Mouse (Mus musculus) heart, postnatal 36 days (tissue): ENCODE measurements at regions not wholly inside any gene's neighbourhood (a gene's known extent, or its start where the extent isn't known, plus 50 kb on each side); places are given as distances from the start of the nearest gene placed in this dataset.
"Not testable (repeated sequence)": the region's sequence is repeated elsewhere in the genome, so short reads cannot be mapped to it uniquely, and the experiment has no call there.

ENCODE experiments used
- DNase-seq, 2 experiments: peaks; one replicate each; pipeline ENCODE4 v3.0.0; 2021 to 2022
- intact Hi-C: fragments of 180-260 bp; cut with DNase I; formaldehyde crosslinking; loops from one replicate; pipeline ENCODE4 v1.15.1; 2025

GRCm38 (mm10) chr2:171618333-171618732, 424.9 kb downstream of the Cbln4 start:
- intact Hi-C loops = no loop called here
- no peak for DNase-seq

- intact Hi-C loops = no loop called here
Observed at GRCm38 (mm10) chr2:171615462-171615861, 427.8 kb downstream of the Cbln4 start.

DNA sequence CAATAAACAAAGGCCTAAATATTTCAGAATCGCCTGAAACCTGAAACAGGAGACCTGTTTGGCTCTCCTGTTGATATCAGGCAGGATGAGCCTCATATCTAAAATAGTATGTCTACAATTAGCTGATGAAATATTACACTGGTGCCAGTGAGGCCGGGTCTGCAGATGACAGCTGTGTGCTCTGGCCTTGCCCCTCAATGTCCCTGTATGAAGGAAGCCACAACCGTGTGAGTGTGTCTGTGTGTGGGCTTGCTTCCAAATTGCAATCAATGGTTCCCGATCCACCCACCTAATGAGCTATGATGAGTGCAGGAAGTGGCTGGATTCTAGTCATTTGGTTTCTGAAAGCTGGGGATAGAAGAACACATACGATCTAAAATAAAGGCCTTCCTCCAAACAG, 438.2 kb downstream of the Cbln4 start:
- intact Hi-C loops = no loop called here
- no peak for DNase-seq

More at GRCm38 (mm10) chr2:171615462-171615861, 427.8 kb downstream of the Cbln4 start:
- no peak for DNase-seq

DNA sequence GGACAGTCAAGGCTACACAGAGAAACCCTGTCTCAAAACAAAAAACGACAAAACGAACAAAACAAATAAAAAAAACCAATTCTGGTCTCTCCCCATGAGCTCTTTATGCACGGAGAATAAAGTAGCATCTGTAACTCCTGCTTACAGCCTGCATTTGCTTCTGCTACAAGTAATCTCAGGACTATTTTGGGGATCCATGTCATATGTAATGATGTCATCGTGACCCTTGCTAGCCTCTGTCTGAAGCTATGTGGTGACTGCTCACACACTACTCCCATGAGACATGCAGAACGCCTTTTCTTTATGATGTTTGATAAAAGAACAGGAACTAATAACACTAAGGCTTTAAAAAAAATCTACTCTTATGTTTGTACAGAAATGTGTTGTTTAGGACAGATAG, 448.0 kb downstream of the Cbln4 start:
- intact Hi-C loops = no loop called here

DNA sequence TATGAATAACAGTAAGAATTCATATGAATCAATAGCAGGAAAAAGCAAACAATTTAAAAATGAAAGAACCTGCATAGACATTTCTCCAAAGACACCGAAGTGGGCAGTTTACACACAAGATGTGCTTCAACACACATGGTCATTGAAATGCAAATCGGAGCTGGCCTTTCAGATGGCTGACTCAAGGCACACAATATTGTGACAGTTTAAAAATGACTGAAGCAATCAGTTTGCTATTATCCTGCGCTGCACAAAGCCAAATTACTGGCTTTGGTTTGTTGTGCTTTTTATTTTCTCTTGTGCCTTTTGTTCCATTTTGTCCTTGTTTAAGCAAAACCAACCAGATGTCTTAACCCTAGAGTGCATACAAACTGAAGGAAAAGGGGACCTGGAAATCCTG, 449.4 kb downstream of the Cbln4 start:
- DNase-seq = no peak
- intact Hi-C loops = no loop called here

More for the DNA sequence above, 448.0 kb downstream of the Cbln4 start:
- no peak for DNase-seq

DNA sequence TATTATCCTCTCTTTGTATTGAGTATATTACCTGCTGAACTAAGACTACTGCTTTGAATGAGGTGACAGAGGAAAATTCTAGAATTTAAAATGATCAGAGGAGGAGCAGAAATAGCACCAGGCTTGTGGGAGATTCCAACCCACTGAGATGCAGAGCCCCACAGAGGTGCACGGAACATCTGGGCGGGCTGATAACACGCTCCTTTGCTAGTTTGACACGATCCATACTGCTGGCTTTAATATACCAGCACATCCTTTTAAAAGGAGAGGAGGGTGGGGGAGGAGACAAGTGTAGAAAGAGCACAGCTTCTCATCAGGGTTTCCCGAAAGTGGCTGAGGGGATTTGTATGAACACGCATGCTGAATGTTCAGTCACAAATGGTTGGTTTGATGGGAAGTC, 451.0 kb downstream of the Cbln4 start:
- DNase-seq = no peak
- intact Hi-C loops = no loop called here

DNA sequence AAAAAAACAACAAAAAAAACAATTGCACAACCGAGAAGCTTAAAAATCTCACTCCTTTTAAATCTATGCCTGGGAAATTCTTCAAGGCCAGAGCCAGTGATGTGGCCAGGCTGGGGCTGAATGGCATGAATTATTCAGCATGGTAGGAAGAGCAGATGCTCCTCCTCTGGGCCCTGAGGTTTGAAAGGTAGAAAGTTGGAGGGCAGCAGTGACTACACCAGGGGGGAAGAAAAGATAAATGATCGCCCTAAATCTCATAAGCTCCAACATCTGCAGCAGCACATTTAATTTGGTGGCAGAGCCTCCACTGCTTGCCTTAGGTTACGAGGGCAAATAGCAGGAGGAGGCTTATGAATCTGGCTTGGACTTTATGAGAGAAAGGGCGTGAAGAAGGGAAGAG, 455.1 kb downstream of the Cbln4 start:
- intact Hi-C loops = no loop called here

GRCm38 (mm10) chr2:171587635-171588034, 455.6 kb downstream of the Cbln4 start:
- peak in 1 of 2 experiments; percentile 16 for DNase-seq
- intact Hi-C loops = no loop called here

More for the DNA sequence above, 455.1 kb downstream of the Cbln4 start:
- no peak for DNase-seq

- no peak for DNase-seq
- intact Hi-C loops = no loop called here
Observed at GRCm38 (mm10) chr2:171586853-171587220, 456.4 kb downstream of the Cbln4 start.

GRCm38 (mm10) chr2:171586217-171586852, 456.9 kb downstream of the Cbln4 start:
- no peak for DNase-seq
- intact Hi-C loops = no loop called here

DNA sequence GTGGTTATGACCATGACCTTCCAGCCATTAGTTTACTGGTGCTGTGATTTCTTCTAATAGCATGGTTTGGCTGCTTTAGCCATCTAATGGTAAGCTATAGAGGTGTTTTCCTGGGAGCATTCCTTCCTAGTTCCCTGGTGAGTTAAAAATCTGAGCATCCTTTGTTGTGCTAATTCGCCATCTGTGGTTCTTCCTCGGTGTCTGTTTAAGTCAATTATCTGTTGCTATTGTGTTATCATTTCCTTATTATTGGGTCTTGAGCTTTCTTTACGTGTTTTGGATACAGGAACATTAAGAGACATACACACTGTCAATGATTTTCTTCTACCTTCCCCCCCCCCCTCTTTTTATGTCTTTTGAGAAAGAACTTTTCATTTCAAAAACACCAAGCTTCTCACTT, 468.9 kb downstream of the Cbln4 start:
- DNase-seq = no peak
- intact Hi-C loops = no loop called here

- intact Hi-C loops = no loop called here
- DNase-seq = no peak
Observed at GRCm38 (mm10) chr2:171562656-171563055, 480.6 kb downstream of the Cbln4 start.

DNA sequence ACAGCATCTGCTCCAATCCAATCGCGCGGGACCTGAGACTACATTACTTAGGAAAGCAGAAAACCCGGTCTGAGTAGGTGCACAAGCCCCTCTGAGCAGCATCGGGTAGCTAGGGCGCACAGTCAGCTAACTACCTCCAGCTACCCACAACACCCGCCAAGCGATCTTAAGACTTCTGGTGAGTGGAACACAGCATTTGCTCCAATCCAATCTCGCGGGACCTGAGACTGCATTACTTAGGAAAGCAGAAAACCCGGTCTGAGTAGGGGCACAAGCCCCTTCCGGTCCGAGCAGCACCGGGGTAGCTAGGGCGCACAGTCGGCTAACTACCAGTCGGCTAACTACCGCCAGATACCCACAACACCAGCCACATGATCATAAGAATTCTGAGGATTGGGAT, 500.5 kb downstream of the Cbln4 start:
- DNase-seq, intact Hi-C loops: not testable (repeated sequence)

DNA sequence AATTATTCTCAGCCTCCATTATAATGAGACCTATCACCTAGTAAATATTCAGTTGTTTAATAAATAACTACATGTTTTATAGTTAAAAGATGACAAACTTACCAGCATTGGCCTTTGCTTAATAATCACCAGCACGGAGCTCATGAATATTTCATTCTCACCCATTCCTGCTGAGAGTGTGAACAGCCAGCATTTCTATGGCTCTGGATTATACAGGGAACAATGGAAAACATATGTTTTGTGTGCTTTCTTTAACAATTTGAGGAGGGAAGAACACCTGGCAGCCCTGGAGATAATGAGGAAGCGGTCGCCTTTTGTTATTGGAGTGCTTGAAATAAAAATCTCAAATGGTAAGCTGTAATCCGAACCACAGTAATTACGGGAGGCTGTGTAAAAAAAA, 528.4 kb downstream of the Cbln4 start:
- no peak for DNase-seq
- intact Hi-C loops = no loop called here

DNA sequence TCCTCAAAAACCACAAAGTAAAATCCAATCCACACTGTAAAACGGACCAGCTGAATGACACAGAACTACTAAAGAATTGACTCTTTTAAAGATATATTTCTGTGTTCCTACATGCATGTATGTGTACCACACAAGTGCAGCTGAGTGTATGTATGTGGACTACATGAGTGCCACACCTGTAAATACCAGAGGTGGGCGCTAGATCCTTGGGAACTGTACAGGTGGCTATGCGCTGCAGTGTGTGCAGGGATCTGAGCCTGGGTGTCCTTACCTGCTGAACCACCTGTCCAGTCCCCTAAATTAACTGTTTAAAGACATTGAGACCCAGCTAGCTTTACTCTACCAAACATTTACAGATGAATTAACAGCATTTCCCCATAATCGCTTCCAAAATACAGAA, 546.6 kb downstream of the Cbln4 start:
- intact Hi-C loops = no loop called here
- no peak for DNase-seq

DNA sequence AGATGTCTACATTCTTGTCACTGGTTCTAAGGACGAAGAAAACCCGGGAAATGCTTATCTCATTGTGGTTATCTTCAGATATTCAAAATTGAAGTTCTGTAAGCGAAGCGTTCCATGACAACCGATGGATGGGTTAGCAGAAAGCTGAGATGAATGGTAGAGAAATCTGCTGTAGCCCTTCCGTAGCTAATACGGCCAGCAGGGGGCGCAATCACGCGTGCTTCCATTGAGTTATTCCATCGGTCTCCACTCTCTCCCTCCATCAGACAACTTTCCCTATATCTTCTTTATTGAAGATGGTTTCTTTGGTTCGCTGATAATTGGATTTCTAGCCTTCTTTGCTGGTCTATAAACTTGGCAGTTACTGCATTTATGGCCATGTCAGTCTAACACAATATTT, 549.5 kb downstream of the Cbln4 start:
- intact Hi-C loops = loop anchor here (2.0 kb wide), 1 partner anchor 713 kb away; no protein-coding TSS in a partner anchor
- peak in 1 of 2 experiments; percentile 51 for DNase-seq

DNA sequence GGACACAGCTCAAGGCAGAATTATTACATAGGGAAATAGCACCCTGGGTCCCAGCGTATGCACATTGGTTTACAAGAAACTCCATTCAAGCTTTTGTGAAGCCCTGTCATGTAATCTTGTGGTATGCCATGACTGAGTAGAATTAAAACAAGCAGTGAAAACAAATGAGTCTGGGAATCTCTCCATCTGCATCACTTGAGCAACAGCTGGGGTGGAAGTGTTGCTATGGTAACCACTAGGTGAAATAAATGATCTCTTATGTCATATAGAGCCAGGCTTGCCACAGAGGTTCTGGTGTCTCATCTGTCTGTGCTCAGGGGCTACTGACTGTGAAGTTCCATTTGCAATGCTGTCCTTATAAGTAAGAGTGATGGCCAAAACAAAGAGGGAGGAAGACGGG, 556.0 kb downstream of the Cbln4 start:
- no peak for DNase-seq
- intact Hi-C loops = no loop called here

DNA sequence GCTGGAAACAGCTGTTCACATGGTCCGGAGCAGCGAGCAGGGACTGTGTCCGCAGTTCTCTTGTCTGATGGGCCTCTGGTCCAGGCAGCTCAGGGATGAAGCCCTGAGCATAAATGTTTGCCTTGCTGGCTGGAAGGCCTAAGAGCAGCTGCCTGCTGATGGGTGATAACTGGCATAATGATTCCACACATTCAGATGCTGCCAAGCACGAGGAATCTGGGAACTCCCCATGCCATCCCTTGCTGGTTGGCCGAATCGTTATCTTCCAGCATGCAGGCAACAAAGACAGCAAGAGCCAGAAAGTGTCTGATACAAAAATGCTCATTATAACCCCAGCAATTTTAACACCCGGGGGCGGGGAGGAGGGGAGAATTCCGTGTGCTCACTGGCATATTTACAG, 590.0 kb downstream of the Cbln4 start:
- intact Hi-C loops = no loop called here
- DNase-seq = no peak

DNA sequence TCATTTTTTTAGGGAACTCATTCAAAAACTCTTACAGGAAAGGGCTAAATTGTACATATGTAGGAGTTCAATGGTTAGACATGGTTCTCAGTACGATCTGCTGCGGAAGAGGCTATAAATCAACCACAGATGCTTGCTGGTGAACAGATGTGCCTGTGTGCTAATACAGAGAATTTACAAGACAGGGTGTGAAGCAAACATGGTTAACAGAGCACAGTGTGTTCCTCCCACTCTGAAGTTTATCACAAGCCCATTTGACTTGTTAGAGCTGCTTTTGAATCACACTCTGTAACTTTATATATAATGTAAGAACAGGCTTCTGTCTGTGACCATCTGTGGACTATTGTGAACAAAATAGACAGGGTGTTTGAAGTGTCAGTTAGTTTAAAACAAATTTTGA, 637.2 kb downstream of the Cbln4 start:
- intact Hi-C loops = no loop called here
- no peak for DNase-seq

- intact Hi-C loops = no loop called here
Observed at GRCm38 (mm10) chr2:171388936-171389335, 654.3 kb downstream of the Cbln4 start.

GRCm38 (mm10) chr2:171373457-171373856, 641.9 kb downstream of the Dok5 start:
- intact Hi-C loops = no loop called here
- no peak for DNase-seq

More at GRCm38 (mm10) chr2:171388936-171389335, 654.3 kb downstream of the Cbln4 start:
- DNase-seq = no peak

DNA sequence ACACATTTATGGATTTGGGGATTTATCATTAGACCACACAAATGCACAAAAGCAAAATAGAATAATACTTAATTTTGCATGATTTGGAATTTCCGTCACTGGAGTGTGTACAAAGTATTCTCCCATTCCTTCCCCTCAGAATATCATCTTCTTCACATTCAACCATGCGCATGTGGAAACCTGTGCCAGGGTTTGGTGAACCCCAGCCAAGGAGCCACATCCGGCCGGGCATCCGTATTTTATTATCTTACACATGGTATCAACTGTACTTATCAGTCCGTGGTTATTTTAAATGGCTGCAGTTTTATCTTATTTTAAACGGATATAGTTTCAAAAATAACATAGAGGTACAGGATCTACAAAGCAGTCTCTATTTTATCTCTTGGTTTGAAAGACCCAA, 641.4 kb downstream of the Dok5 start:
- DNase-seq = no peak
- intact Hi-C loops = no loop called here

GRCm38 (mm10) chr2:171371751-171372150, 640.1 kb downstream of the Dok5 start:
- DNase-seq = no peak
- intact Hi-C loops = no loop called here
